Mouse (Mus musculus): ENCODE data around the gene Pjvk.

- peak; percentile 29; the same call in 1 of the 2 replicates for TF ChIP-seq CTCF (IDR thresholded peaks at IDR 0.05; ENCODE audit: extremely low read depth, insufficient read length, insufficient replicate concordance, low read depth, low read length)
- no peak for TF ChIP-seq POLR2A (IDR thresholded peaks at IDR 0.05; ENCODE audit: low read depth, low read length)
These were observed 7.7 kb downstream of the Pjvk start for GRCm38 (mm10) chr2:76655982-76656381.

Data from small intestine, adult 2 months (tissue).